Mouse (Mus musculus): ENCODE measurements around the gene Pigb.
A peak's percentile ranks its signal among the peaks of the same experiment; 100 is the strongest.

DNA sequence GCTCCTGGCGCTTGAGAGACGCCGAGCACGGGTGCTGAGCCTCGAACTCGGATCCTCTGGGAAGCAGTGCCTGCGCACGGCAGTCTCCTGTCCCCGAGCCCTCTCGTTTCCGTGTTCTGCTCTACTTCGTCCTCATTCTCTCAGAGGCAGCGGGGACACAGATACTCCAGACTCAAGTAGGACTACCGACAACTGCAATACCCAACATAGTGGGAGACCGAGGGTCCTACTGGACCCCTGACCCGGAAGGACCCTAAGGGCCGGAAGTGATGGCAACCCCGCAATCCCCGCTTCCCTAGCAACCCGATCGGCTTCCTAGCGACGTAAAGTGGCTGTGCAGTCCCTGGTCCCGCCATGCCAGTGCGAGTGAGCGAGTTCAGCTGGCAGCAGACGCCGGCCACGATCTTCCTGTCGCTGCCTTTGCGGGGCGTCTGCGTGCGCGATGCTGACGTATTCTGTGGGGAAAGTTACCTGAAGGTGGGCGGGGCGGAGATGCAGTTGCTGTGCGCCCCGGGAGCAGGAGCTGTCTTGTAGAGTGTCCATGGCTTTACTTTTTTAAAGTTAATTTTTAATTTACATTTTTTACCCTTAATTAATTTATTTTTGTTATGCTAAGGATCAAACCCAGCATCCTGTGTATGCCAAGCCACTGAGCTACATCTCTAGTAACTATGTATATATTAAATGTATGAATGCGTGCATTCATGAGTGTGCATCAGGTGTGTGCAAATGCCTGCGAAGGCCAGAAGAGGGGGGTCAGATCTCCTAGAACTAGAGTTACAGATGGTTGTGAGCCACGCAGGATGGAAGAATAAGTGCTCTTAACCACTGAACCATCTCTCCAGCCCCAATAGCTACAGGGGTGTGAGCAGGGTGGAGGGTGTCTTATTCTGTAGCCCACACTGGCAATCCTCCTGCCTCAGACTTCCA, 81.4 kb downstream of the Pigb start, which contains the start of the genes Dyx1c1 and Gm44503:
- TF ChIP-seq USF1 (IDR thresholded peaks at IDR 0.05; ENCODE audit: low read depth, low read length) (no peak), CTCF (conservative IDR thresholded peaks at IDR 0.05 in 1 of 2, IDR thresholded peaks at IDR 0.05 in 1 of 2; ENCODE audit: low read depth in 2 of 2, low read length in 2 of 2) (no peak), POLR2A (IDR thresholded peaks at IDR 0.05; ENCODE audit: low read depth, low read length) (0 out of 2 replicates have a peak, but pooled peaks have one; percentile 34), E2F4 (IDR thresholded peaks at IDR 0.05; ENCODE audit: insufficient replicate concordance, low read depth, low read length) (no peak), CHD2 (IDR thresholded peaks at IDR 0.05; ENCODE audit: low read length) (no peak; the same call in 1 of the 2 replicates), UBTF (IDR thresholded peaks at IDR 0.05; ENCODE audit: low read depth, low read length) (no peak), RCOR1 (conservative IDR thresholded peaks at IDR 0.05; ENCODE audit: low read depth, low read length) (no peak)
